Mouse (Mus musculus): Measurements from ENCODE around the gene Zdhhc14. TPM values are rescaled to one million over a fixed set of nuclear protein-coding genes. Genes with fewer than 3 reads are reported as not detected.

The Zdhhc14 gene
- polyA plus RNA-seq, 1 experiment from 2014 or later: 3.3 TPM

- H3K27ac ChIP-seq: no peak overlapping the region
- H3K4me3 ChIP-seq (replicated peaks): no peak overlapping the region
- no peak overlapping the region for H3K9ac ChIP-seq
- H3K4me1 ChIP-seq: peaks cover 5% of the 10 kb centered on the region; the same call in 1 of the 2 replicates
- H3K9me3 ChIP-seq (replicated peaks): no peaks in the 10 kb centered on the region
- ATAC-seq (replicated peaks; ENCODE audit: low FRiP score): no peak
- H3K27me3 ChIP-seq: no peaks in the 10 kb centered on the region
- no peak overlapping the region for H3K4me2 ChIP-seq
- 66% methylated on average over 3 of the region's 3 CpGs for WGBS
- H3K36me3 ChIP-seq: no peaks in the 10 kb centered on the region
Observed at GRCm38 (mm10) chr17:5692661-5693060, 200.3 kb downstream of the Zdhhc14 start.

GRCm38 (mm10) chr17:5693256-5693655 is 200.9 kb downstream of the Zdhhc14 start:
- Histone ChIP-seq H3K9me3 (replicated peaks) (no peaks in the 10 kb centered on the region), H3K4me1 (peaks cover 10% of the 10 kb centered on the region; the same call in 1 of the 2 replicates), H3K4me2 (no peak overlapping the region), H3K4me3 (replicated peaks) (no peak overlapping the region), H3K36me3 (no peaks in the 10 kb centered on the region), H3K27ac (no peak overlapping the region), H3K27me3 (no peaks in the 10 kb centered on the region), H3K9ac (no peak overlapping the region)
- WGBS: 57% methylated on average over 7 of the region's 7 CpGs
- ATAC-seq (replicated peaks; ENCODE audit: low FRiP score): no peak

DNA sequence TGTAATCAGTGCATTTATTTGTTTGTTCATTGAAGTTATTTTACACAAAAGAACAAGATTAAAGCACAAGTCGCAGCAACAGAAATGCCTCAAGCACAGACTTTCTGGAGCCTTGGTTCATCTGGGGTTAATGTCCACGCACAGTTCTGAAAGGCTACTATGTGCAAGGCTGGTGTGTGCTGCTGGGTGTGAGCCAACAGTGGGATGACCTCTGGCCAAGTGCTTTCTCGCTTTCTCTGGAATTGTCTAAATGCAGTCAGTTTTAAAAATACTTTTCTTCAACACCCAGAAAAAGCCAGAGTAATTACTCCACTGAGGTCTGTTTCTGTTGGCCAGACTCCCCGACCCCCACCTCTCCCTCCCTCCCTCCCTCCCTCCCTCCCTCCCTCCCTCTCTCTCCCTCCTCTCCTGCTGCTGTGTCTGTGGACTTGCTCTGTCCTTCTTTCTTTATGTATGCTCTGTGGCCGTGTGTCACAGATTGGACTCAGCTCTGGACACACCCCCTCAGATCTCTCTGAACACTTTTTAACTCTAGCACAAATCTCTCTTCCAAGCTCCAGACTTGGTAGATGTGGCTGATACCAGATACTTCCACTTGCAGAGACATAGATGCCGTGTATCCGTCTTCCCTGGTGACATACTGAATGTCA is 206.2 kb downstream of the Zdhhc14 start:
- peak overlapping the region; percentile 39 for H3K27ac ChIP-seq
- no peak overlapping the region for H3K9ac ChIP-seq
- H3K36me3 ChIP-seq: no peaks in the 10 kb centered on the region
- peak; percentile 65 for ATAC-seq (replicated peaks; ENCODE audit: low FRiP score)
- 32% methylated on average over 7 of the region's 7 CpGs for WGBS
- H3K4me3 ChIP-seq (replicated peaks): no peak overlapping the region
- no peaks in the 10 kb centered on the region for H3K9me3 ChIP-seq (replicated peaks)
- no peak overlapping the region for H3K4me2 ChIP-seq
- H3K4me1 ChIP-seq: peaks cover 19% of the 10 kb centered on the region
- H3K27me3 ChIP-seq: no peaks in the 10 kb centered on the region

GRCm38 (mm10) chr17:5710320-5711104 is 218.2 kb downstream of the Zdhhc14 start:
- H3K27ac ChIP-seq: no peak overlapping the region
- no peaks in the 10 kb centered on the region for H3K9me3 ChIP-seq (replicated peaks)
- no peak overlapping the region for H3K9ac ChIP-seq
- 57% methylated on average over 7 of the region's 7 CpGs for WGBS
- peaks cover 8% of the 10 kb centered on the region; the same call in 1 of the 2 replicates for H3K4me1 ChIP-seq
- H3K36me3 ChIP-seq: no peaks in the 10 kb centered on the region
- H3K4me3 ChIP-seq (replicated peaks): no peak overlapping the region
- no peaks in the 10 kb centered on the region for H3K27me3 ChIP-seq
- H3K4me2 ChIP-seq: no peak overlapping the region
- no peak for ATAC-seq (replicated peaks; ENCODE audit: low FRiP score)

DNA sequence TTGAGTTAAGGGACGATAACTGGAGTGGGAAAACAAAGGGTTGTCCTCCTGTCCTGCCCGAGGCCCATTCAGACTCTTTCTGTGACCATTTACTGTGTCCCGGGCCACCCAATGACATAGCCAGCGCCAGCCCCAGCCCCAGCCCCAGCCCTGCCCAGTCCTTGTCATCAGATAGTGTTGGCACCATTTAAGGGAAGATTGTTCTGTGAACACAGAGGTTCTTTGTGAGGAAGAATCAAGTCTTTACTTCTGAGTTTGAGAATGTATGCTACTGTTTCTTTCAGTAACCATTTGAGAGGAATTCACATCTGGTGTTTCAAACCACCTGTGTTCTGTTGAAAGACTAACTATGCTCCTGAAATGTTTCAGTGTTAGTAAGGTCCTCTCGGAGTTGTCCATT is 219.5 kb downstream of the Zdhhc14 start:
- no peak overlapping the region for H3K9ac ChIP-seq
- H3K9me3 ChIP-seq (replicated peaks): no peaks in the 10 kb centered on the region
- H3K4me2 ChIP-seq: no peak overlapping the region
- H3K4me3 ChIP-seq (replicated peaks): no peak overlapping the region
- 81% methylated on average over 5 of the region's 5 CpGs for WGBS
- ATAC-seq (replicated peaks; ENCODE audit: low FRiP score): no peak
- no peaks in the 10 kb centered on the region for H3K36me3 ChIP-seq
- no peaks in the 10 kb centered on the region for H3K27me3 ChIP-seq
- peaks cover 12% of the 10 kb centered on the region; the same call in 1 of the 2 replicates for H3K4me1 ChIP-seq
- H3K27ac ChIP-seq: no peak overlapping the region

DNA sequence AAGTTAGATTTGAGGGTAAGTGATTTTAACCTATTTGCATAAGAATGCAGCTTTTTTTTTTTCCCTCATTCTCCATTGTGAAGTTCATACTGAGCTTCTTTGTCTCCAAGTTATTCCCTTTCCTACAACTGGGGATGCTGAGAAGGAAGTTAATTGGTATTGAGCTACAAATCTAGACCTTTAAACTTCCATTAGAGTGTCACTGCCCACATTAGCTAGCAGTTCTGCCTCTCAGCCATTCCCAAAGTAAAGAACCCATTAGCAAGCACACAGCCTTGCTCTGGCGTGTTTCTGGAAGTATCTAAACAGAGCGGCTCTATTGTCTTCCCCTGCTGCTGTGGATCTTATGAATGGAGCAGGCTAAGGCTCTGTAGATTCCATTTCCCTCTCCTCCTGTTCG is 220.8 kb downstream of the Zdhhc14 start:
- ATAC-seq (replicated peaks; ENCODE audit: low FRiP score): no peak
- H3K27me3 ChIP-seq: no peaks in the 10 kb centered on the region

GRCm38 (mm10) chr17:5716912-5717311 is 224.6 kb downstream of the Zdhhc14 start:
- H3K9me3 ChIP-seq (replicated peaks): no peaks in the 10 kb centered on the region
- no peak for ATAC-seq (replicated peaks; ENCODE audit: low FRiP score)
- no peak overlapping the region for H3K27ac ChIP-seq
- 86% methylated on average over 4 of the region's 4 CpGs for WGBS
- H3K4me1 ChIP-seq: peaks cover 12% of the 10 kb centered on the region
- no peaks in the 10 kb centered on the region for H3K36me3 ChIP-seq
- H3K4me2 ChIP-seq: no peak overlapping the region
- H3K27me3 ChIP-seq: no peaks in the 10 kb centered on the region
- H3K4me3 ChIP-seq (replicated peaks): no peak overlapping the region
- H3K9ac ChIP-seq: no peak overlapping the region

More for the DNA sequence above, 220.8 kb downstream of the Zdhhc14 start:
- H3K9me3 ChIP-seq (replicated peaks): no peaks in the 10 kb centered on the region
- H3K4me2 ChIP-seq: no peak overlapping the region
- no peaks in the 10 kb centered on the region for H3K36me3 ChIP-seq
- WGBS: 66% methylated on average over 3 of the region's 3 CpGs
- H3K4me3 ChIP-seq (replicated peaks): no peak overlapping the region
- no peak overlapping the region for H3K27ac ChIP-seq
- H3K4me1 ChIP-seq: peaks cover 12% of the 10 kb centered on the region; the same call in 1 of the 2 replicates
- H3K9ac ChIP-seq: no peak overlapping the region

DNA sequence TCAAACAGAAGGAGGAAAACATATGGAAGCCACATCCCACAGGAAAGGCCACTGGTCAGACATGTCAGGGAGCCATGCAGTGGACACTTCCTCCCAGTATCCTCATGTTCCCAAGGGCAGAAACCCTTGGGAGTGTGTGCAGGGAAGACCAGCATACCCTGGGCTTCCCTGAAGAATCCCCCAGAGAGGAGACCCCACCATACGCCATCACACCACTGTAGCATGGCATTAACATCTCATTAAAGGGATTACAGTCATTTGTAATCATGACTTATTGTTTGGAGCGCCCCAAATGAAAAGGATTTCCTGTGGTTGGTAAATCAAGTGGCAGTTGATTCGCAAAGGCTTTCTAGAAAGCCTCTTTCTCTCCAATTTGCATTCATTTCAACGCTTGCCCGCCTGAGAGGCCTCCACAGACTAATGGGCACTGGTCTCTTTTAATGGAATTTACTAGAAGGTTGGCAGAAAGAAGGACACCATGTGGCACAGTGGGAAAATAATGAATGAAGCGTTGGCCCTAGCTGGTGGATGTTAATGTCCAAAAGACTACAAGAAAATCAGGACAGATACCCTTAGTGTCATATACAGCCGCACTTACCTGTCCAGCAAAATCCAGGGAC is 226.5 kb downstream of the Zdhhc14 start:
- no peaks in the 10 kb centered on the region for H3K36me3 ChIP-seq
- 79% methylated on average over 7 of the region's 7 CpGs for WGBS
- H3K27ac ChIP-seq: no peak overlapping the region
- H3K4me1 ChIP-seq: peaks cover 12% of the 10 kb centered on the region; the same call in 1 of the 2 replicates
- no peak overlapping the region for H3K9ac ChIP-seq
- H3K9me3 ChIP-seq (replicated peaks): no peaks in the 10 kb centered on the region
- H3K4me2 ChIP-seq: no peak overlapping the region
- no peaks in the 10 kb centered on the region for H3K27me3 ChIP-seq
- ATAC-seq (replicated peaks; ENCODE audit: low FRiP score): no peak
- no peak overlapping the region for H3K4me3 ChIP-seq (replicated peaks)

- H3K36me3 ChIP-seq: no peaks in the 10 kb centered on the region
- no peaks in the 10 kb centered on the region for H3K27me3 ChIP-seq
- no peak overlapping the region for H3K4me3 ChIP-seq (replicated peaks)
- H3K4me1 ChIP-seq: peaks cover 8% of the 10 kb centered on the region; the same call in 1 of the 2 replicates
- H3K9ac ChIP-seq: no peak overlapping the region
- H3K9me3 ChIP-seq (replicated peaks): no peaks in the 10 kb centered on the region
- no peak for ATAC-seq (replicated peaks; ENCODE audit: low FRiP score)
- 96% methylated on average over 2 of the region's 2 CpGs for WGBS
- H3K27ac ChIP-seq: peak overlapping the region; percentile 43; the same call in 1 of the 2 replicates
- no peak overlapping the region for H3K4me2 ChIP-seq
Observed at GRCm38 (mm10) chr17:5722802-5723201, 230.4 kb downstream of the Zdhhc14 start.

DNA sequence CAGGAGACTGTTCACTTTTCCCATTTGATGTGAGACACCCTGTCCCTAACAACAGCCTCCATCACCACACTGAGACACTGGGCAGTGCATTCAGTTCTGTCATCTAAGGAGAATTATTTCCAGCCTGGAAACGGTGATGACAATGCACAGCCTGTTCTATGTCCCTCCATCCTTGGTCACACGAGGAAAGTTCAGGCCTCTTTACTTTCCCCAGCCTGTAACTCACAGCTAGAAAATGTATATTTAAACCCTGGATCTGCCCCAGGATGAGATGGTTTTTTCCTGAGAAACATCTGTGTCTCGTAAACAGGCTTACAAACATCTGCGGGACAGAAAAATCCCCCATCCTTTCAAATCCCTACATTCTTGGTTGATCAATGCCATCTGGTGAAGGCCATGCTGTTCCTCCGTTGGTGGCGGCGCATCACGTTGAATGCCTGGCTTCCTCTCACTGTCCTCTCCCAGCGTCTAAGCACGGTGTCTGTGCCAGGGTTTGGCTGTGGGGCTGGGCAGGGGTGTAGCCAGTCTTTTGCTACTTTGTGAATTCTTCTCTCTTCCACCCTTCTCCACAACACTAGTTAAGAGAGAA is 231.3 kb downstream of the Zdhhc14 start:
- Histone ChIP-seq H3K9me3 (replicated peaks) (no peaks in the 10 kb centered on the region), H3K27ac (peak overlapping the region; percentile 65), H3K36me3 (no peaks in the 10 kb centered on the region), H3K4me1 (peaks cover 6% of the 10 kb centered on the region; the same call in 1 of the 2 replicates), H3K27me3 (no peaks in the 10 kb centered on the region), H3K4me2 (no peak overlapping the region), H3K4me3 (replicated peaks) (no peak overlapping the region), H3K9ac (no peak overlapping the region)
- WGBS: 63% methylated on average over 10 of the region's 10 CpGs
- no peak for ATAC-seq (replicated peaks; ENCODE audit: low FRiP score)

- Histone ChIP-seq H3K4me3 (replicated peaks) (no peak overlapping the region), H3K27me3 (no peaks in the 10 kb centered on the region), H3K27ac (no peak overlapping the region), H3K4me1 (no peaks in the 10 kb centered on the region), H3K9ac (no peak overlapping the region), H3K4me2 (no peak overlapping the region), H3K36me3 (no peaks in the 10 kb centered on the region), H3K9me3 (replicated peaks) (no peaks in the 10 kb centered on the region)
- WGBS: 42% methylated on average over 4 of the region's 4 CpGs
- ATAC-seq (replicated peaks; ENCODE audit: low FRiP score): no peak
Observed at GRCm38 (mm10) chr17:5729587-5730125, 237.3 kb downstream of the Zdhhc14 start.

All from kidney, embryonic 15.5 days (tissue).